ENCODE assay signal across 7 mouse cellular contexts in genomic region chr14:76528641-76529040, GRCm38 (mm10). TPM values are rescaled to one million over a fixed set of nuclear protein-coding genes. Genes with fewer than 3 reads are reported as not detected.
A peak's percentile ranks its signal among the peaks of the same experiment; 100 is the strongest.
DNase-seq lines count a peak whose midpoint lies in the region; ATAC-seq and TF ChIP-seq lines count a peak whose summit lies in the region.

No protein-coding gene starts in this region.

- H3K9ac ChIP-seq in kidney, postnatal 0 days (ENCODE audit: low read depth, low read length): 0 out of 2 replicates have a peak overlapping the region, but pooled peaks have one; percentile 4
- H3K9ac ChIP-seq in hindbrain, embryonic 14.5 days: peak overlapping the region; percentile 20; the same call in 1 of the 2 replicates

- CTCF ChIA-PET in Patski (lab: Charles Lee): interaction anchor here (1.2 to 1.7 kb wide), 2 partner anchors 169 to 381 kb away, joined by 4 read pairs; no protein-coding TSS in a partner anchor

- TF ChIP-seq CTCF in kidney, postnatal 0 days (IDR thresholded peaks at IDR 0.05; ENCODE audit: low read depth): no peak
- TF ChIP-seq CTCF in Patski (IDR thresholded peaks at IDR 0.05): no peak

- POLR2A ChIA-PET in Patski (lab: Charles Lee): interaction anchor here (1.0 to 3.8 kb wide), 6 partner anchors 10 to 247 kb away, joined by 3 to 26 read pairs (median 16); no protein-coding TSS in a partner anchor

- no peak overlapping the region for H3K4me3 ChIP-seq in kidney, postnatal 0 days (replicated peaks; ENCODE audit: low read depth, low read length)
- H3K4me3 ChIP-seq in hindbrain, embryonic 14.5 days (replicated peaks; ENCODE audit: low read length): no peak overlapping the region

- no peak overlapping the region for H3K4me2 ChIP-seq in kidney, postnatal 0 days (ENCODE audit: low read length)
- no peak overlapping the region for H3K4me2 ChIP-seq in hindbrain, embryonic 14.5 days (replicated peaks)

- H3K36me3 ChIP-seq in kidney, postnatal 0 days (ENCODE audit: insufficient read depth, low read length): no peaks in the 10 kb centered on the region
- no peaks in the 10 kb centered on the region for H3K36me3 ChIP-seq in hindbrain, embryonic 14.5 days (replicated peaks; ENCODE audit: control insufficient read depth, insufficient read depth)

- 19% methylated on average over 5 of the region's 5 CpGs for WGBS in kidney, postnatal 0 days
- WGBS in hindbrain, embryonic 14.5 days: 41% methylated on average over 5 of the region's 5 CpGs

- in situ Hi-C loops in Patski (cut with MboI; ENCODE audit: low pct_unique_long_range_greater_than_20kb): no loop called here

- peak; percentile 73 for DNase-seq in kidney, postnatal 0 days (ENCODE audit: low spot score)
- no peak for DNase-seq in kidney, postnatal 36 days
- no peak for DNase-seq in Patski (ENCODE audit: low read depth, low spot score)
- peak; percentile 82 for DNase-seq in fibroblast of lung, adult 2 months (ENCODE audit: low read depth)
- no peak for DNase-seq in hindbrain, embryonic 14.5 days (ENCODE audit: low spot score)
- no peak for DNase-seq in layer of hippocampus, postnatal 14 days (ENCODE audit: low spot score in 2 of 2)
- DNase-seq in left cerebral cortex, adult 18-20 months (ENCODE audit: low spot score in 2 of 2): no peak

- no peak for ATAC-seq in kidney, postnatal 0 days (replicated peaks; ENCODE audit: low FRiP score, low read depth)
- peak; percentile 77 for ATAC-seq in Patski
- no peak for ATAC-seq in hindbrain, embryonic 14.5 days (ENCODE audit: low FRiP score)

- H3K27me3 ChIP-seq in kidney, postnatal 0 days (ENCODE audit: insufficient read depth, low read length): no peaks in the 10 kb centered on the region
- H3K27me3 ChIP-seq in Patski: no peaks in the 10 kb centered on the region
- H3K27me3 ChIP-seq in hindbrain, embryonic 14.5 days (ENCODE audit: control insufficient read depth, insufficient read depth, low read length): no peaks in the 10 kb centered on the region

- H3K27ac ChIP-seq in kidney, postnatal 0 days: peak overlapping the region; percentile 77
- H3K27ac ChIP-seq in hindbrain, embryonic 14.5 days: no peak overlapping the region

- no peaks in the 10 kb centered on the region for H3K9me3 ChIP-seq in kidney, postnatal 0 days (replicated peaks; ENCODE audit: low read length)
- no peaks in the 10 kb centered on the region for H3K9me3 ChIP-seq in hindbrain, embryonic 14.5 days (ENCODE audit: control insufficient read depth, low read length)

- peaks cover 25% of the 10 kb centered on the region for H3K4me1 ChIP-seq in kidney, postnatal 0 days (replicated peaks; ENCODE audit: insufficient read depth, low read length)
- H3K4me1 ChIP-seq in hindbrain, embryonic 14.5 days (replicated peaks; ENCODE audit: control insufficient read depth, insufficient read depth, low read length): peaks cover 20% of the 10 kb centered on the region

RNA-seq across cellular contexts. Expression of gene Serp2, which starts 28.0 kb away (rescaled TPM):
- 13.1 and 13.7 TPM in 2 replicates for polyA plus RNA-seq in kidney, postnatal 0 days (2015; fragmentation: Nextera tagmentation; extraction: Ambion mirVana)
- polyA plus RNA-seq in Patski (2021): 21.4 TPM
- 217 and 222 TPM in 2 replicates for polyA plus RNA-seq in hindbrain, embryonic 14.5 days (2014; fragmentation: Nextera tagmentation; extraction: Ambion mirVana)
- total RNA-seq in layer of hippocampus, postnatal 14 days (2021): 100 to 1,000 TPM; 138 to 146 TPM
- 100 to 1,000 TPM; 180 to 192 TPM for total RNA-seq in left cerebral cortex, adult 18-20 months (2021)

Comparison
In these comparisons a context has a peak if more than half of its experiments do, and no peak if none do; other contexts are left out.
1. DNase-seq: peak in kidney, postnatal 0 days (single experiment) and fibroblast of lung, adult 2 months (single experiment); none in kidney, postnatal 36 days (0 of 2), Patski (single experiment), hindbrain, embryonic 14.5 days (single experiment), layer of hippocampus, postnatal 14 days (0 of 2) and left cerebral cortex, adult 18-20 months (0 of 2).